Mouse (Mus musculus): ENCODE results near the gene Tnnc1.

The Tnnc1 gene

DNA sequence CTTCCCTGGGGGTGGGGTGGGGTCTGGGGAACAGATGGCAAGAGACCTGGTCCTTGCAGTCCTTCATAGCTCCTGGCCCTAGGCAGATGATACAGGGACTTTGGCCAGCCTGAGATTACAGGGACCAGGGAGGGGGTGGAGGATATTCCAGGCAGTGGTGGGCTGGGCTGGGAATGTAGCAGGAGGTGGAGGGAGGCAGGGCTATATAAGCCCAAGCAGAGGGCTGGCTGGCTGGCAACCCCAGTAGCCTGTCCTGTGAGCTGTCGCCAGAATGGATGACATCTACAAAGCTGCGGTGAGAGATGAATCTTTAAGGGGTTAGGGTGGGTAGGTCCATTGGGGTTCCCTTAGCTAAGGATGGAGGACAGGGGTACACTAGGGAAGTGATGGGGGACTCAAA, at the start of gene Tnnc1:
TSS of gene Tnnc1 (plus strand) at position 229 of the 400 bp plus-strand sequence.
- no peak for DNase-seq (ENCODE audit: low read depth, low spot score)

GRCm38 (mm10) chr14:31160196-31161150, 47.6 kb upstream of the Tnnc1 start:
- no peak for DNase-seq (ENCODE audit: low read depth, low spot score)

- DNase-seq (ENCODE audit: low read depth, low spot score), result no peak
These were observed 46.9 kb upstream of the Tnnc1 start for GRCm38 (mm10) chr14:31161191-31161590.

DNA sequence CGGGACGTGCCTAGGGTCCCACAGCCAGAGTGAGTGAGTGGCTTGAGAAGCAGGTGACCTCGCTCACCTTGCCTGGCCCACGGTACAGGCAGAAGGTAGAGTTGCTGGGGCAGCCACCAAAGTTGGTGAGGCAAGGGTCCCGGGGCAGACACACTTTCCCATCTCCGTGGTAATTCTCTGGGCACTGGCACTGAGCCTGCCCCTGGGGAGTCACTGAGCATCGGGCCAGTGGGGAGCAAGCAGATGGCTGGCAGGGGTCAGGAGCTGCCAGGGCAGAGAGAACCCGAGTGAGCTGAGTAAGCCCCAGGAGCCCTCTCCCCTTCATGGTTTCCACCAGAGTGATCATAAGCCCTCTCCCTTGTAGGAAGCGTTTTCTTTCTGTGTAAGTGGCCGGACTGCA, 46.5 kb upstream of the Tnnc1 start:
- no peak for DNase-seq (ENCODE audit: low read depth, low spot score)

DNA sequence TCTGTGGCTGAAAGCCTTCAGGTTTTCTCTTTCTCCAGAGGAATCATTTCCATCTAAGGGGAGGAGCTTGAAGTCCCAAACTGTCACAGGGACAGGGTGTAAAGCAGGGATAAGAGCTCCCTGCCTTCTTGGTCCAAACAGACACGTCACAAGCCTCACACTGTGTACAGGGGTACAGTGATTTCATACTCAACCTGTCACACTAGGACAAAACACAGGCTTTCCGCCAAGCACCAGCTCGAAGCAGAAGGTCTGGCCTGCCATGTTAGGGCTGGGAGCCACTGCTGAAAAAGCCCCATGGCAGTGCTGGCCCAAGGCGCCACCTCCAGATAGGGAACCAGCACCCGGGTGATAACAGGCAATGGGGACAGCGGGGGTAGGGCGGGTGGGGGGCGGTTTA, 44.0 kb upstream of the Tnnc1 start:
- DNase-seq (ENCODE audit: low read depth, low spot score), result no peak

- DNase-seq (ENCODE audit: low read depth, low spot score), result no peak
These were observed 43.1 kb upstream of the Tnnc1 start for GRCm38 (mm10) chr14:31165010-31165409.

DNA sequence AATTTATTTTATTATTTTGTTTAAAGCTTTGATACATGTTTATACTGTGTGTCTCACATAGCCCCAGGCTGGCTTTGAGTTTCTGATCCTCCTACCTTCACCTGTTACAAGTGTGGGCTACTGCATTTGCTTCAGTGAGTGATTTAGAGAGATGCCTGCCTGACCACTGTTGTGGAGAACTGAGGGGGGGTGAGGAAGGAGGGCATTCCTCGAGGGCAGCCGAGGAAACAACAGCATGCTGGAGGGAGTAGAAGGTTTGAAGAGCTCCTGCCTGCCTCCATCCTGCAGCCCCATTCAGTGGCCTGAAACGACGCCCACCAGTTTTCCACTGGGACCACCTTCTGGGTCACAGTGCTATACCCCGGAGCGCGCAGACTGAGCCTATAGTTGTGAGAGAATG, 42.7 kb upstream of the Tnnc1 start:
- no peak for DNase-seq (ENCODE audit: low read depth, low spot score)

DNA sequence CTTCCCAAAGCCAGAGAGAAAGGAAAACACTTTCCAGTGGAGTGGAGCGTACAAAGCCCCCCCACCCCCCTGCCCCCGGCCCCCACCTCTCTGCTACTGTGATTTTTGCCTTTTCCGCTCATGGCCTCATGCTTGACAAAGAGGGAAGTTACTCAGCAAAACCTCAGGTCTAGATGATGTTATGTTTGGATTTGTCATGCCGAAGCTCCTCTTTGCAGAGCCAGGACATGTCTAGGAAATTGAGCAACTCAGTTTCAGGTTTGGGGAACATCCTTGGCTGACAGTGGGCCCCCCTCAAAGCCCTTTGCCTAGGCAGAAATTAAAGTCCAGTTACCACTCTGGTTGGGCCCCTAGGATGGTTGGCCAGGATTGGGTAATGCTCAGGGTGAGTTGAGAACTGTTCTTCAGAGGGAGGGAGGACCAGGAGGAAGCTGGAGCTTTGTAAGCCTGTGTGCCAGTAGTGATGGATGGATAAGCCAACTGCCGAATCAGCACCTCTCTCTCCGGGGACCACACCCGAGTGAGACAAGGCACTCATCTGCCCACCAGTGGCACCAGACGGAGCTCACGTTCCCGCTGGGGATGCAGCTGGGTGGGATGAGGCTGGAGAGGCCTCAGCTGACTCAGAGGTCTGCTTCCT, 42.0 kb upstream of the Tnnc1 start:
- DNase-seq (ENCODE audit: low read depth, low spot score), result no peak

DNA sequence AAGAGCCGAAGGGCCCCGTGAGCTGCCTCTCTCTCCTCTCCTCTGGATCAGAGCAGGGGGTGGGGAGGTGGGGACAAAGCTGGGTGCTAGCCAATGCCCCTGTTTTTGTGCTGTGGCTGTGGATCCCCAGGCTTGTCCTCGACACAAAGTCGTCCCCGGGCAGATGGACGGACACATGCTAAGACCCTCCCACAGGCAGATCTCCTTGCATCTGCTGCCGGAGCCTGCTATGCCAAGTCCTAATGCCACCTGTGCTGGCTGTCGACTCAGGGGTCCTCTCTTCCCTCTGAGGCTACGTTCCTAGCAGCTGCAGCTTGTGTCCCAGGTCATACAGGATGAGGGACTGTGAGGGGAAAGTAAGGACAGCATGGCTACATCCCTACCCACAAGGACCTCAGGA, 41.3 kb upstream of the Tnnc1 start:
- DNase-seq (ENCODE audit: low read depth, low spot score), result no peak

GRCm38 (mm10) chr14:31168425-31168824, 39.7 kb upstream of the Tnnc1 start, which contains the start of gene Stab1:
Gene Stab1 (minus strand): TSS chr14:31168641.
- no peak for DNase-seq (ENCODE audit: low read depth, low spot score)

DNA sequence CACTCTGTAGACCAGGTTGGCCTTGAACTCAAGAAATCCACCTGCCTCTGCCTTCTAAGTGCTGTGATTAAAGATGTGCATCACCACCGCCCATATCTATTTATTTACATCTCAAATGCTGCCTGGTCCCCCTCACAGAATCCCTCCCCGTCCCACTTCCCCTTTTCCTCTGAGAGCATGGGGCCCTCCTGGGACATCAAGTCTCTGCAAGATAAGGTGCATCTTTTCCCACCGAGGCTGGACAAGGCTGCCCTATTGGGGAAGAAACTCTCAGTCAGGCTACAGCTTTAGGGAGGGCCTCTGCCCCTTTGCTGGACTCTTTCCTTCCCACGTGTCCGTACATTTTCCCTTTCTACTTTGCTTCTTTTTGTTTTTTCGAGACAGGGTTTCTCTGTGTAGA, 38.6 kb upstream of the Tnnc1 start:
- no peak for DNase-seq (ENCODE audit: low read depth, low spot score)

DNA sequence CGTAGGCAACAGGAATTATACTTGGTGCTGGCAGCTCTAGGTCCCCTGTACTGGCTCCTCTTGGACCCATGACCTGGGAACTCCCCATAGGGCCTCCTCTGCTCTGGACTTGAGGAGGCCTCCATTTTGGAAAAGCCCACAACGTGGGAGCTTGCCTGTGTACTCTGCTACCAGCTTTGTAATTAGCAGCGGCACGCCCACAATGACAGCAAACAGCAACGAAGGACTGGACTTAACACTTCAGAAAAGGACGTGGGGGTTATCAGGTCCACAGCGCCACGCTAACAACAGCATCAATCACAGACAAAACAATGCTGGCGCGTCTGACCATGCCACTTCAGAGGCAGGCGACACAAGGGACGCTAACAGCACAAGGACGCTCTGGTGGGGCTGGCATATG, 37.1 kb upstream of the Tnnc1 start:
- no peak for DNase-seq (ENCODE audit: low read depth, low spot score)

DNA sequence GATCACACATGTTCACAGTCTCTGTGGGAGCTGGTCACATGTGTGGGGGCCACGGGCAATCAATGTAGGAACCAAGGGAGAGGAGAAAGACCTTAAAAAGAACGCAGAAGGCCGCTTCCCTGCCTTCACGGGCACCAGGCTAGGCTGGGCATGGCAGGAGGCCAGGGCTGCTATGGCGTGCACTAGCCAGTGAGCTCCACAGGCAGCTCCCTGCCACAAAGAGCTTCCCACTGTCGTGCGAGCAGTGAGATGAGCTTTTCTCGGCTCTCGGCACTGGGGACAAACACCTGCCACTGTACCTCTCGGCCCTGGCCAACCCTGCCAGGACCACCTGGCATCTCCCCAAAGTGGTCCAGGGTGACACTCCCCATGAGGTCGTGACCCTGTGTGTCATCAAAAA, 36.7 kb upstream of the Tnnc1 start:
- DNase-seq (ENCODE audit: low read depth, low spot score), result no peak

DNA sequence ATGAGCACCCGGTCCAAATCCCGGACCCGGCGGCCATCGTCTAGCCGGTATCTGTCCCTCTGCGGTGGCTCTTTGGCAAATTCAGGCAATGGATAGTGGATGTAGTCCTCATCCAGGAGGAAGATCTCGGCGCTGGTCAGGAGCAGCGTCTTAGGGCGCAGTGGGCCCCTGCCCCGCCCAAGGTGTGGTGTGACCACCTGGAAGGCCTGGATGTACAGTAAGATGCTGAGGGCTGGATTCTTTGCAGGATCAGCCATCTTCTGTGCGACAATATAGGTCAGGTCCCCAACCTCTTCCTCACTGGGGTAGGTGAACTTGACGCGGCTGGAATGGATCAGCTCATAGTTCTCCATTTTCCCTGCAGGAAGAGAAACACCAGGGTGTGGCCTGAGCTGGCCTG, 36.3 kb upstream of the Tnnc1 start:
- DNase-seq (ENCODE audit: low read depth, low spot score), result no peak

DNA sequence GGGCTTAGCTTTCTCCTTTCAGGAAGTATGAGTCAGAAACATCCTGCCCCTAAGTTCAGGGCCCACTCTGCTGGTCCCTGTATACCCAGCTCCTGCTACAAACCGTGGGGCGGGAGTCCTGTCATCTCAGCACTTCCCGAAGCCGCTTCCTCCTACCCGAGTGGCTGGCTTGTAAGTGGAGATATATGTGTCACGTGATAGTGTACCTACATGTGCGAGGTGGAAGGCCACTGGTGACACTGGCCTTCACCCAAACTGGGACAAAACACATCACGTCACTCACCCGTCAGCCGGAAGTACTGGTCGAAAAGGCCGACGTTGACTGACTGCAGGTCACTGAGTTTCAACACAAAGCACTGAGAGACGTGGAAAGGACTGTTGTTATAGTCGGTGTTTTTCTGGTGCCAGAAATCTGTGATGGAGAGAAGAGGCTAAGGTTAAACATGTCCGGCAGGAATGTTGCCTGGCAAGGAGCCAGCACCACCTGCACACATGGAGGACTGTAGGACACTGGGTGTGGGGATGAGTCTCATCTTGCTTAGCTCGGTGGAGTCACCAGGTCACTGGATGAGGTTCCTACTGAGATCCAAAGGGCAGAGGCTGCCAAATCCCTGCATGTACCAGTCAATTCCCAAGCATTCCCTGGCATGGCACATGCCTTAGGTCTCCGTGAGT, 35.2 kb upstream of the Tnnc1 start:
- DNase-seq (ENCODE audit: low read depth, low spot score), result no peak

DNA sequence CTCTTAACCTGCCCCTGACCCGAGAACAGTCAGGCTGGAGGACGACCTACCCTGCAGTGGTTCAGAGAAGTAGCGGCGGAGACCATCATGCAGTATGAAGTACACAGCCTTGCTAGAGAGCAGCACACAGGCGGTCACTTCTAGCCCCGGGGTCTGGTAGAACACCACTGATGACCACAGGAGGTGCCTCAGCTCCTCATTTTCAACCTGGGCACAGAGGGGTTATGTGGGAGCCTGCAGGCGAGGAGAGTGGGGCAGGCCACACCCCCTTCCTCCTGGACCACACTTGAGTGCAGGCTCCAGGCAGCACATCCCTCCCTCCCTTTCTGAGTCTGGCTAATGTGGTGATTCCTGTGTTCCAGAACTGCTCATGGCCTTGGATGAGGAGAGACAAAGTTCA, 34.6 kb upstream of the Tnnc1 start:
- DNase-seq (ENCODE audit: low read depth, low spot score), result no peak

DNA sequence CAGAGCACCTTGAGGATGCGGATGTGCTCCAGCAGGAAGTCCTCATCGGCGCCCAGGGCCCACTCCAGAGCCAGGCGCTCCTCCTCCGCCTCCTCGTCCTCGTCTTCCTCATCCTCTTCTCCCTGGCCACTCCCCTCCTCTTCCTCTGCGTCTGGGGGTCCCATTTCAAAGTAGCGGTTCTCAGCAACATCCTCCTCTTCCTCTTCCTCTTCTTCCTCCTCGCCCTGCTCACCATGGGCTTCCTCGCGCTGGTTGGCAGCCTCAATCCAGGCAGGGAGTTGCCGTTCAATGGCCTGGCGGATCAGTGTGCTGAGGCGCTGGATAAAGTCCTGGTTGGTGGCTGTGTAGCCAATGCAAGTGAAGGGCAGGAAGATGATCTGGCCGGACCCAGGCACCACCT, 30.8 kb upstream of the Tnnc1 start:
- DNase-seq (ENCODE audit: low read depth, low spot score), result no peak

- no peak for DNase-seq (ENCODE audit: low read depth, low spot score)
These were observed 30.4 kb upstream of the Tnnc1 start for GRCm38 (mm10) chr14:31177715-31178114.

GRCm38 (mm10) chr14:31179677-31180365, 28.3 kb upstream of the Tnnc1 start:
- no peak for DNase-seq (ENCODE audit: low read depth, low spot score)

- no peak for DNase-seq (ENCODE audit: low read depth, low spot score)
These were observed 26.6 kb upstream of the Tnnc1 start for GRCm38 (mm10) chr14:31181512-31181911.

DNA sequence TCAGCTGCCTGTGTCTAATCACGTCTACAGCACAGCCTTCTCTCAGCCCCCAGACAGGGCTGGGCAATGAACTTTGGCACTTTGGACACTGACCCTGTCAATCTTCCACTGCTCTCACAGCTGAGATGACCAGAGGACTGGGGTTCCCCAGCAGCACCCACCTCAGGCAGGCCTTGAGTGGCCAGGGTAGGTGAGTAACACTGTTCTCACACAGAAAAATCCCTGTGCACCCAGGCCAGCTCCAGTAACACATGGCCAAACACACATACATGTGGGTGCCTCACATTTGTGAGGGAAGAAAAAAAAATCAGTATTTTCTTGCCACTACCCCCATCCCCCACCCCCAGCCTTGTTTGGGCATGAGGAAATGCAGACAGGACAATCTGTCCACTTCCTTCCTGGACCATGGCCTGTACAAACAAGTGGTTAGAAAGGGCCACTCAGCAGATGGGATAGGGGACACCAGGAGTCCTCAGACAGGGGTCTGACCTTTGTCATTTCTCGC, 25.3 kb upstream of the Tnnc1 start:
- no peak for DNase-seq (ENCODE audit: low read depth, low spot score)

GRCm38 (mm10) chr14:31183541-31183940, 24.6 kb upstream of the Tnnc1 start:
- no peak for DNase-seq (ENCODE audit: low read depth, low spot score)
